Mouse (Mus musculus) gastrocnemius, postnatal 36 days (tissue): ENCODE data around the gene Arvcf. TPM values are rescaled to one million over a fixed set of nuclear protein-coding genes. Genes with fewer than 3 reads are reported as not detected.

Source experiments
- DNase-seq, 2 experiments: peaks; one replicate each; pipeline ENCODE4 v3.0.0; 2022
- intact Hi-C: fragments of 180-260 bp; cut with DNase I; formaldehyde crosslinking; loops from one replicate; pipeline ENCODE4 v1.15.1; 2025
- total RNA-seq, 2 experiments: library from RNA; stranded (reverse); gene quantifications; 2 replicates each; pipeline ENCODE4 v1.2.3; 2021

Arvcf gene
- total RNA-seq, 2 experiments from 2014 or later, result 10.2 to 14.3 TPM

- DNase-seq, result no peak
- intact Hi-C loops, result no loop called here
Measured at GRCm38 (mm10) chr16:18424364-18425045, 76.5 kb downstream of the Arvcf start.

GRCm38 (mm10) chr16:18425475-18426214 is 77.7 kb downstream of the Arvcf start:
- intact Hi-C loops, result no loop called here
- DNase-seq, result peak in 1 of 2 experiments; percentile 13

DNA sequence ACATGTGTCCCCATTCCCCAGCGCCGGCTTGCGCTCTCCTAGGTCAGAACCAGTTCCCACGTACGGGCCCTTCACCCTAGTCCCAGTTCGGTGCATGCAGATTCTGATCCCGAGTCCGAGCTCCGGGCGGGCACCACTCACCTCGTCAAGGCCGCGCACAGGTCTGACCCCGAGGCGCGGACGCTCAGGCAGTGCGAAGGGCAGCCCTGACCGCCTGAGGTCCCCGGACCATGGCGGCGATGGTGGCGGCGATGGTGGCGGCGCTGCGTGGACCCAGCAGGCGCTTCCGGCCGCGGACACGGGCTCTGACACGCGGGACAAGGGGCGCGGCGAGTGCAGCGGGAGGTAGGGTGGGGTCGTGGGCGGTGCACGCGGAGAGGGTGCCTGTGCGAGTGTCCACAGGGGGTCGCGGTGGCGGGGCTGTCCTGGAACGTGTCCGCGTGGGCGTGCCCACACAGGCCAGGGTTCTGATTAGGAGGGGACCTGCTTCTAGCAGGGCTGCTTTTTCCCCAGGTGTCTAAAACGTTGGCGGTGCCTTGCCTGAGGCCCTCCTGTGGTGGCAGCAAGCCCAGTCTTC is 78.3 kb downstream of the Arvcf start, which contains the start of gene Txnrd2:
TSS of gene Txnrd2 (plus strand) at position 170 of the 577 bp plus-strand sequence.
- intact Hi-C loops, result no loop called here

DNA sequence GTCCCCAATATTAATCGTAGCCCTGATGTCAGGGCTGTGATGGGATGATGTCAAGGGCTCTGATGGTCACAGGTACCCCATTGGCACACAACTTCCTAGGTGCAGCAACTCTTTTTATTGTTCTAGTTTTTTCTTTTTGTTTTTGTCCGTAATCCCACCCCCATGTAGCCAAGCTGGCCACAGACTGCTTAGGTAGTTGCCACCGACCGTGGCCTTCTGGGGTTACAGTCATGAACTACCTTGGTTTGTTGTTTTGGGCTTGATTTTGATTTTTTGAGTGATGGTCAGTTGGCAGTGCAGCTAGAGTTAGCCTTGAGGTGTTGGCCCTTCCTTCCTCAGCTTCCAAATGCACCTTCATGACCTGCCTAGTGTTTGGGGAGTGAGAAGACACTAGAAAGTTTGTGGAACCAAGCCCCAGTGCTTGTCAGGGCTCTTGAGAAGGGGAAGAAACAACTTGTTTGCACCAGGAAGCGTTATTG is 78.9 kb downstream of the Arvcf start, which contains the start of gene Comt:
TSS of gene Comt (minus strand) at position 51 of the 479 bp plus-strand sequence.
- intact Hi-C loops, result no loop called here
- no peak for DNase-seq

More for the DNA sequence above, 78.3 kb downstream of the Arvcf start, which contains the start of gene Txnrd2:
- peak; percentile 68 to 78 for DNase-seq

- DNase-seq, result no peak
- intact Hi-C loops, result no loop called here
Measured at GRCm38 (mm10) chr16:18428011-18428515, 80.1 kb downstream of the Arvcf start.

- DNase-seq, result no peak
- intact Hi-C loops, result no loop called here
Measured at GRCm38 (mm10) chr16:18428516-18429042, 80.6 kb downstream of the Arvcf start.

- DNase-seq, result no peak
- intact Hi-C loops, result no loop called here
Measured at GRCm38 (mm10) chr16:18429641-18430040, 81.7 kb downstream of the Arvcf start.

- DNase-seq, result no peak
- intact Hi-C loops, result no loop called here
Measured at GRCm38 (mm10) chr16:18430641-18431212, 82.7 kb downstream of the Arvcf start.

GRCm38 (mm10) chr16:18433341-18433920 is 85.4 kb downstream of the Arvcf start:
- intact Hi-C loops, result no loop called here
- DNase-seq, result no peak

DNA sequence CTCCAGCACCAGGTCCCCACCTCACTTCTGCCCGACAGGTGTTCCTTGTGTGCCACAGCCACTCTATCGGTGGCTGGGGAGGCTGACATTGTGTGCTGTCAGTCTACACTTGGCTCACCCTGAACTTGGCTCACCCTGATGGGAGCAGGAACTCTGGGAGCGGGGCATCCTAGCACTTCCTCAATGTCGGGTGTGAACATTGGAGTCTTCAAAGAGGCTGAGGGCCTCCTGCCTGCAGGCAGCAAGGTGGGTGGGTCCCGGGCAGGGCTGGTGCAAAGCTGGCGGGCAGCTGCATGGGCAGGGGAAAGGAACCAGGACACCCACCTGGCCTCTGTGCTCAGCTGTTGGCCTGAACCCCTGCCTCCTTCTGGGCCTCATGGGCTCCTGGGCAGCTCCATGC is 88.1 kb downstream of the Arvcf start:
- intact Hi-C loops, result no loop called here
- no peak for DNase-seq

- intact Hi-C loops, result loop anchor here (1.0 kb wide), 1 partner anchor 174 kb away; no protein-coding TSS in a partner anchor
- DNase-seq, result peak; percentile 93 to 97
Measured at GRCm38 (mm10) chr16:18443385-18443841, 95.4 kb downstream of the Arvcf start.

- intact Hi-C loops, result loop anchor here (5.0 kb wide), 1 partner anchor 60 kb away; no protein-coding TSS in a partner anchor
- no peak for DNase-seq
Measured at GRCm38 (mm10) chr16:18447243-18447642, 99.3 kb downstream of the Arvcf start.

- intact Hi-C loops, result loop anchor here (5.0 kb wide), 1 partner anchor 59 kb away; no protein-coding TSS in a partner anchor
- DNase-seq, result no peak
Measured at GRCm38 (mm10) chr16:18448104-18448503, 100.1 kb downstream of the Arvcf start.

GRCm38 (mm10) chr16:18449005-18449404 is 101.0 kb downstream of the Arvcf start:
- DNase-seq, result no peak

DNA sequence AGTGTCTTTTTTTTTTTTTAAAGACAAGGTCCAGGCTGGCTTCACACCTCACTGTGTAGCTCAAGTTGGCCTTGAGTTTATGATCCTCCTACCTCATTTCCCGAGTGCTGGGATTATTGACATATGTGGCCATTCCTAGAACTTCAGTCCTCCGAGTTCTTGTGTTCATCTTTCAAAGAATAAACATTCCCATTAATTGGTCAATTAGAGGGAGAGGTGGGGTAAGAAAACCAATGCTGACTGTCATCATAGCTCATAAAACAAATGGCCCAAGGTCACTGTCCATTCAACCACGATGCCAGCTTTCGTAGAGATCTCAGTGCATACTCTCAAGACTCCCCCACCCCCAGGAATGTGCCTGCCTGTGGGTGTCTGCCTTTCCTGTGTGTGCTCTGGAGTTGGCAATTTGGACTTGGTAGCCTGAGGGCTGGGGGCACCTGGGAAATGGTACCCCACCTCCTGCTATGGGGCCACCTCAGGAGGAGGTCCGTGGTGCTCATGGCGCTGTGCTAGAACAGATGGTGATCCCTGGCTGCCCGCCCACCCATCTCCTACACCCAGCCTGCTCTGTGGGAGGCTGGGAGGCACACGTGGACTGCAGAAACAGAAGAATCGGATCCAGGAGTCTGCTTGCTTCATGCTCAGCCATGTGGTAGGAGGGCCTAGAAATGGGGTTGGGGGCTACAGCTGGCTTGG is 103.7 kb downstream of the Arvcf start:
- DNase-seq, result no peak
- intact Hi-C loops, result no loop called here

More at GRCm38 (mm10) chr16:18449005-18449404, 101.0 kb downstream of the Arvcf start:
- intact Hi-C loops, result loop anchor here (5.0 kb wide), 1 partner anchor 58 kb away; no protein-coding TSS in a partner anchor

DNA sequence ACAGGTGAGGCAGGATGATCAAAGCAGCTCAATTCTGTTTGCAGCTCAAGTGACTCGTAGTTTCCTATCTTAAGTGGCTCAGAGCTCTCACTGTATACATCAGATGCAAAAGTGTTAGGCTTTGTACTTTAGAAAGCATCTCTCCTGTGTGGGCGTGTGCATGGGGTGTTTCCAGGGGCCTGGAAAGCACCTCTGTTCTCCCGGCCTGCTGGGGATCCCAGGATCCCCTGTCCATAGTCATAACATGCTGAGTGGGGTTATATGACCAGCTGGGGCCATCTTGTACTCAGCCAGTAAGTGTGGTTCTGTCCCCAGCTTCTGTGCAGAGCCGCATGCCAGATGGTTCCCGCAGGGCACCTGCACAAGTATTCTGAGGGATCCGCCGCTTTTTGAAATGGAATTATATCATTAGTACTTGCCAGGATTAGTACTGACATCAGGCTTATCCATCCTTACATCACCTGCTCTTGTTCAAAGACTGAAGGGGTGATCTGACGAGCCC is 104.4 kb downstream of the Arvcf start:
- no peak for DNase-seq
- intact Hi-C loops, result no loop called here

- no peak for DNase-seq
Measured at GRCm38 (mm10) chr16:18453846-18454245, 105.9 kb downstream of the Arvcf start.

GRCm38 (mm10) chr16:18455407-18455806 is 107.4 kb downstream of the Arvcf start:
- intact Hi-C loops, result no loop called here
- DNase-seq, result no peak

More at GRCm38 (mm10) chr16:18453846-18454245, 105.9 kb downstream of the Arvcf start:
- intact Hi-C loops, result no loop called here
